Mouse (Mus musculus): ENCODE results near the gene B430305J03Rik.

DNA sequence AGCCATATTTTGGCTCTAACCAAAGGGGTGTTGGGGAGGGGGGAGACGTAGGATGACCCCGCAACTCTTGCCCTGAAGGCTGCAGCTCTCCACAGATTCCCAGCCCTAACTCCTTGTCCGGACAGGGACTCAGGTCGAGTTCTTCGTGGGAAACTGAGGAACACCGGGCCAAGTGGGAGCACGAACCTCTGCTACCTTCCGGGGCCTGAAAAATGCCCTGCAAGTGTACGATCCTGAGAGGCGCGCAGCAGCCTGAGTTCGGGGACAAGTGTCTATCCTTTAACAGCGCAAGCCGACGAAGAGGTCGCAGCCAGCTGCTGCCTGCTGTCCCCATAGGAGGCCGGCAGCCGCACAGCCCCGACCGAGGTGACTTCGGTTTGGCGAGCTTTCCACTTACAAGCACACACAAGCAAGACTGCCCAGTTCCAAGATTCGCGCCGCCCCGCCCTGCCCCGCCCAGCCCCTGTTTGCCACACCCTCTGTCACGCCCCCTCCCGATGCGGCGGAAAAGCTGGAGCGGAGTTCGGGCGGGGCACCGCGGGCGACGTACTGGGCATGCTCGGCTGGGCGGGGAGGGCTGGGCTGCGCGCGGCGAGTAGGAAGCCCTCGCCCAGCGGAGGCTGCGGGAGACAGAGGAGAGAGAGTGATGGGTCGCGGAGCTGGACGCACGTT, 1.6 kb downstream of the B430305J03Rik start:
- TF ChIP-seq CTCF (IDR thresholded peaks at IDR 0.05; ENCODE audit: low read depth) = no peak
- TF ChIP-seq EP300 (IDR thresholded peaks at IDR 0.05; ENCODE audit: low read depth) = no peak

All from liver, postnatal 0 days (tissue).